Mouse (Mus musculus) liver, embryonic 16.5 days (tissue): ENCODE results near the gene Plxdc2. TPM values are rescaled to one million over a fixed set of nuclear protein-coding genes. Genes with fewer than 3 reads are reported as not detected.

Source experiments
- ATAC-seq: fragments of 200-750 bp; cut with Nextera tagmentation; 2 replicates; pipeline ENCODE4 v1.8.0; 2017; ENCODE audit warnings: low read depth, mild to moderate bottlenecking, moderate number of reproducible peaks, moderate library complexity
- H3K27ac ChIP-seq: fragments of 300-500 bp; sonication (generic); 2 replicates; pipeline ENCODE4 v1.5.1; 2014; ENCODE audit warnings: mild to moderate bottlenecking, low read length
- H3K27me3 ChIP-seq: fragments of 300-500 bp; sonication (generic); 2 replicates; pipeline ENCODE4 v1.6.1; 2014; ENCODE audit warnings: low read depth, low read length, mixed read lengths; ENCODE audit not compliant: control insufficient read depth, insufficient read depth
- H3K36me3 ChIP-seq: fragments of 300-500 bp; sonication (generic); 2 replicates; pipeline ENCODE4 v1.6.1; 2014; ENCODE audit warnings: mild to moderate bottlenecking; ENCODE audit not compliant: control insufficient read depth, insufficient read depth
- H3K4me1 ChIP-seq: fragments of 300-500 bp; sonication (generic); 2 replicates; pipeline ENCODE4 v1.6.1; 2014; ENCODE audit warnings: low read depth, low read length, mixed read lengths; ENCODE audit not compliant: control insufficient read depth
- H3K4me2 ChIP-seq: fragments of 300-500 bp; sonication (generic); 2 replicates; pipeline ENCODE4 v1.6.1; 2014; ENCODE audit warnings: low read depth, low read length, mixed read lengths
- H3K4me3 ChIP-seq: fragments of 300-500 bp; sonication (generic); 2 replicates; pipeline ENCODE4 v1.5.1; 2014; ENCODE audit warnings: low read depth, mild to moderate bottlenecking, low read length
- H3K9ac ChIP-seq: fragments of 300-500 bp; sonication (generic); 2 replicates; pipeline ENCODE4 v1.6.1; 2014; ENCODE audit warnings: low read depth, low read length
- H3K9me3 ChIP-seq: fragments of 300-500 bp; sonication (generic); replicated peaks from 2 replicates; pipeline ENCODE4 v1.6.1; 2016; ENCODE audit warnings: low read length; ENCODE audit not compliant: control insufficient read depth
- WGBS: fragments of 180-500 bp; shearing (Covaris S2); extraction: QIAGEN DNeasy Blood & Tissue Kit; methylation state at CpG from one replicate; pipeline ENCODE4 v1.1.7; 2014; ENCODE audit not compliant: insufficient replicate concordance; 5-methylcytosine and 5-hydroxymethylcytosine counted together
- polyA plus RNA-seq: library from polyadenylated mRNA; unstranded; fragments of >200 nt; fragmentation: Nextera tagmentation; extraction: Ambion mirVana; gene quantifications from 2 replicates; pipeline ENCODE4 v1.2.1, GENCODE M21; 2015

Plxdc2 gene
- polyA plus RNA-seq, 1 experiment from 2014 or later: 1.8 TPM

GRCm38 (mm10) chr2:16571169-16571751 lies 215.2 kb downstream of the Plxdc2 start:
- no peak overlapping the region for H3K4me3 ChIP-seq
- H3K9ac ChIP-seq: no peak overlapping the region
- H3K36me3 ChIP-seq: no peaks in the 10 kb centered on the region
- no peaks in the 10 kb centered on the region for H3K9me3 ChIP-seq
- H3K27me3 ChIP-seq: no peaks in the 10 kb centered on the region
- ATAC-seq: no peak
- 67% methylated on average over 13 of the region's 13 CpGs for WGBS
- H3K4me1 ChIP-seq: no peaks in the 10 kb centered on the region
- H3K4me2 ChIP-seq: no peak overlapping the region
- no peak overlapping the region for H3K27ac ChIP-seq

- no peaks in the 10 kb centered on the region for H3K4me1 ChIP-seq
- no peaks in the 10 kb centered on the region for H3K9me3 ChIP-seq
- no peaks in the 10 kb centered on the region for H3K27me3 ChIP-seq
- H3K36me3 ChIP-seq: no peaks in the 10 kb centered on the region
- no peak for ATAC-seq
- H3K4me3 ChIP-seq: no peak overlapping the region
- no peak overlapping the region for H3K9ac ChIP-seq
- H3K4me2 ChIP-seq: no peak overlapping the region
- H3K27ac ChIP-seq: no peak overlapping the region
These were observed 220.5 kb downstream of the Plxdc2 start for GRCm38 (mm10) chr2:16576566-16576965.

- Histone ChIP-seq H3K4me2 (no peak overlapping the region), H3K9me3 (no peaks in the 10 kb centered on the region), H3K36me3 (no peaks in the 10 kb centered on the region), H3K27me3 (no peaks in the 10 kb centered on the region), H3K27ac (no peak overlapping the region), H3K4me3 (no peak overlapping the region), H3K9ac (no peak overlapping the region), H3K4me1 (no peaks in the 10 kb centered on the region)
- 44% methylated on average over 1 of the region's 1 CpGs for WGBS
- ATAC-seq: no peak
These were observed 222.0 kb downstream of the Plxdc2 start for GRCm38 (mm10) chr2:16578153-16578552.

GRCm38 (mm10) chr2:16588546-16588945 lies 232.4 kb downstream of the Plxdc2 start:
- H3K36me3 ChIP-seq: no peaks in the 10 kb centered on the region
- no peaks in the 10 kb centered on the region for H3K27me3 ChIP-seq
- no peak for ATAC-seq
- no peak overlapping the region for H3K9ac ChIP-seq
- no peak overlapping the region for H3K4me3 ChIP-seq
- no peaks in the 10 kb centered on the region for H3K4me1 ChIP-seq
- no peaks in the 10 kb centered on the region for H3K9me3 ChIP-seq
- H3K27ac ChIP-seq: no peak overlapping the region
- no peak overlapping the region for H3K4me2 ChIP-seq

- WGBS: 43% methylated on average over 1 of the region's 1 CpGs
These were observed 239.3 kb downstream of the Plxdc2 start for GRCm38 (mm10) chr2:16595451-16595850.

GRCm38 (mm10) chr2:16598231-16598630 lies 242.1 kb downstream of the Plxdc2 start:
- H3K9me3 ChIP-seq: no peaks in the 10 kb centered on the region
- no peak overlapping the region for H3K4me2 ChIP-seq
- H3K4me1 ChIP-seq: no peaks in the 10 kb centered on the region
- no peak for ATAC-seq
- no peaks in the 10 kb centered on the region for H3K36me3 ChIP-seq
- no peak overlapping the region for H3K4me3 ChIP-seq
- 60% methylated on average over 3 of the region's 3 CpGs for WGBS
- H3K9ac ChIP-seq: no peak overlapping the region
- H3K27ac ChIP-seq: no peak overlapping the region
- H3K27me3 ChIP-seq: no peaks in the 10 kb centered on the region

More at GRCm38 (mm10) chr2:16595451-16595850, 239.3 kb downstream of the Plxdc2 start:
- no peaks in the 10 kb centered on the region for H3K9me3 ChIP-seq
- H3K27ac ChIP-seq: no peak overlapping the region
- no peaks in the 10 kb centered on the region for H3K4me1 ChIP-seq
- no peak overlapping the region for H3K4me2 ChIP-seq
- H3K9ac ChIP-seq: no peak overlapping the region
- no peaks in the 10 kb centered on the region for H3K27me3 ChIP-seq
- no peak overlapping the region for H3K4me3 ChIP-seq
- ATAC-seq: no peak
- no peaks in the 10 kb centered on the region for H3K36me3 ChIP-seq

- no peaks in the 10 kb centered on the region for H3K9me3 ChIP-seq
- H3K9ac ChIP-seq: no peak overlapping the region
- H3K4me2 ChIP-seq: no peak overlapping the region
- H3K27me3 ChIP-seq: no peaks in the 10 kb centered on the region
- WGBS: 68% methylated on average over 3 of the region's 3 CpGs
- no peaks in the 10 kb centered on the region for H3K36me3 ChIP-seq
- no peak overlapping the region for H3K4me3 ChIP-seq
- H3K4me1 ChIP-seq: no peaks in the 10 kb centered on the region
- no peak for ATAC-seq
- no peak overlapping the region for H3K27ac ChIP-seq
These were observed 248.2 kb downstream of the Plxdc2 start for GRCm38 (mm10) chr2:16604291-16604690.

- no peak for ATAC-seq
- H3K36me3 ChIP-seq: no peaks in the 10 kb centered on the region
- H3K9me3 ChIP-seq: no peaks in the 10 kb centered on the region
- no peaks in the 10 kb centered on the region for H3K4me1 ChIP-seq
- WGBS: 42% methylated on average over 3 of the region's 3 CpGs
- no peak overlapping the region for H3K4me3 ChIP-seq
- no peaks in the 10 kb centered on the region for H3K27me3 ChIP-seq
- H3K9ac ChIP-seq: no peak overlapping the region
- H3K27ac ChIP-seq: no peak overlapping the region
- H3K4me2 ChIP-seq: no peak overlapping the region
These were observed 251.9 kb downstream of the Plxdc2 start for GRCm38 (mm10) chr2:16607792-16608586.

- Histone ChIP-seq H3K9ac (no peak overlapping the region), H3K4me1 (no peaks in the 10 kb centered on the region), H3K4me2 (no peak overlapping the region), H3K9me3 (no peaks in the 10 kb centered on the region), H3K27me3 (no peaks in the 10 kb centered on the region), H3K27ac (no peak overlapping the region), H3K4me3 (no peak overlapping the region), H3K36me3 (no peaks in the 10 kb centered on the region)
- 74% methylated on average over 3 of the region's 3 CpGs for WGBS
- no peak for ATAC-seq
These were observed 286.0 kb downstream of the Plxdc2 start for GRCm38 (mm10) chr2:16642061-16642460.
